Mouse (Mus musculus) layer of hippocampus, adult 9-11 months (tissue): ENCODE results near the gene Lgi4.
A peak's percentile ranks its signal among the peaks of the same experiment; 100 is the strongest.

Experiments used
- DNase-seq: peaks from one replicate; pipeline ENCODE4 v3.0.0; 2022

Lgi4 gene

DNA sequence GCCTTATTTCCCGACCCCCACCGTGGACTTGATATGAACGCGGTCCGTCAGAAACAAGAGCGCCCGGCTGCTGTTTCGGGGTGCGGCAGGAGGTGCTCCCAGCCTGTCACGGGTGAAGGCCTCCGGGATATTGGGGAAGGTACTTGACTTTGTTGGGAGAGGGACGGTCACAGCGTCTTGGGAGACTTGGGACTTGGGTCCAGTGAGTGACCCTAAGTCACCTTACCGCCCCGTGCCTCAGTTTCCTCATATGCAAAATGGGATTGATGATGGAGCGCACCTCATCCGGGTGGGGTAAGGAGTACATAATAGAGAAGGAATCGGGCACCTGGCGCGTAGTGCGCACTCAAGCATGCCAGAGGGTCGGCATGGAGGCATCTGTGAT lies 6.9 kb upstream of the Lgi4 start:
- DNase-seq: no peak

DNA sequence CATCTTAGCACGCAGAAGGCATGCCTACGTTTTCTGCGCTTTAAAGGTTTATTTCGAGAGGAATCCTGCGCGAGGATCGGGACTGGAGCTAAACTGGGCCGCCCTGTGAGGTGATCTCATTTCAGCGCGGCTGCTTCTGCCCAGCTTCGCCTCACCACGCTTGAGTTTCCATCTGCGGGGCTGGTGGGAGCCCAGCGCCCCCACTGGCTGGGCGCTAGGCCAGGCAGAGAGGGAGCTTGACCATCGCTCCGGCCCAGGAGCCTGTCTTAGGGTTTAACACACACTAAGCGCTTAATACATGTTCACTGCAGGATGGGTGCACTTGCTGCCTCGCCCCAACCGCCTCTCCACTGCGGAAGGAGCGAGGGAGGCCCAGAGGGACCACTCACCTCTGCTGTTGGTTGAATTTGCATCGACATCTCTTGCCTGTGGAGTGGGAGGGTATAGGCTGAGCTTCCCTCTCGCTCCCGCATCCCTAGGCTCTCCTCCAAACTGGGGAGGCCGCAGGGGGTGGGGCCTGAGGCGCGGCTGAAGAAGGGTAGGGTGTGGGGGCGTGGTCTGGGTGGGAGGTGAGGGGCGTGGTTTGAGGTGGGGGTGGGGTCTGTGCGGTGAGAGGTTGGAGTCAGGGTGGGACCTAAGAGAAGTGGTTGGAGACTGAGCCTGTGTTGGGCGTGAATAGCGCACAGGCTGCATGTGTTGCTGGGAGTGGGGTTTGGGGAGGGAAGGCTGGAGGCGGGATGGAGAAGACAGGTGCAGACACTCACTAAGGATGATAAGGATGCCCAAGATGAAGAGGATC lies 6.3 kb upstream of the Lgi4 start:
- peak; percentile 60 for DNase-seq

DNA sequence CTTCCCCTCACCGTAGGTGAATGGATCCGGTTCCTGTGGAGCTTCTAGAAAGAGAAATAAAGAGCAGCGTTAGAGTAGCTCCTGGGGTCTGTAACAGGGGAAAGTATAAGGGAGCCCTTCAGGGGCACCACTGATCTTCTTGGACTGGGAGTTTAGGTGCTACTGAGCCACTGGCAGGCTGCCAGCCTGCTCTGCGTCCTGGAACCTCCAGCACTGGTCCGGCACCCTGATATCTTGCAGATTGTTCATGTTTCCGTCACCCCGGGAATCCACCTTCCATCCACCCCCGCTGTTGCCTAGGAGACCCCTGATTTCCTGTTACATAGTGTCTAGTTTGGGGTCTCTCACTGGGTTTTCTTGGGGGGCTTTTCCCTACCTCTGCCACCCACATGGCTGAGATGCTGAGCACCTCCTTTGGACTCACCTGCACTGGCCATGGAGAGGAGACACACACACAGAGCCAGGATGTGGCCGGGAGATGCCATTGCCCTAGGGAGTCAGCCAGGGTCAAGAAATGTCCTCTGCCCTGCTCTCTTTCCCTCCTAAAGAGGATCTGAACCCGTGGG lies 5.2 kb upstream of the Lgi4 start:
- DNase-seq: no peak

DNA sequence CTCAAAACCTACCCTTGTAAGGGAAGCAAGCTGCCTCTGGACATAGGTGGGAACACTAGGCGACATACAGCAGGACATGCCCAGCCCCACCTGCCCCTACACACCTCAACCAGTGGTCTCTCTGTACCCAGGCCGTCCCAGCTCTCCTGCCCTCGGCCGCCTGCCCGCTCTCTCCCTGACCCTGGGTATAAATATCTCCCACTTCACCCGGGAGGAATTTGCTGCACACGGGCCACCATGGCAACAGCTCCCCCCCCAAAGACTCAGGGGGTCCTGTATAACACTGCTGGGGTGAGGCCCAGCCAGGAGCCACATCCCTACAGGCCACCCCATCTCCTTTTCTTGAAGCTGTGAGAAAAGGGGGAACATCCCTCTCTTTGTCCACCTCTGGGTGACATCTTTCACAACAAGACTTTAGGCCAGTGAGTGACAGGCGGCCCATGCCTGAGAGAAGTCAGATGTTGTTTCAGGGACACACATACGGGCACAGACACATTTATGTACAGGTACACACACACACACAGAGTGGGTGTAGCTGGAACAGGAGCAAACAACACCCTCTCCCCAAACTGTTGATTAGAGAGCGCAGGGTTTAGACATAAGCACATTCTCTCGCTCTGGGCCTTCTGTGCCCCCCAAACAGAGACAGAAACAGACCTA lies 4.4 kb upstream of the Lgi4 start:
- DNase-seq: no peak

DNA sequence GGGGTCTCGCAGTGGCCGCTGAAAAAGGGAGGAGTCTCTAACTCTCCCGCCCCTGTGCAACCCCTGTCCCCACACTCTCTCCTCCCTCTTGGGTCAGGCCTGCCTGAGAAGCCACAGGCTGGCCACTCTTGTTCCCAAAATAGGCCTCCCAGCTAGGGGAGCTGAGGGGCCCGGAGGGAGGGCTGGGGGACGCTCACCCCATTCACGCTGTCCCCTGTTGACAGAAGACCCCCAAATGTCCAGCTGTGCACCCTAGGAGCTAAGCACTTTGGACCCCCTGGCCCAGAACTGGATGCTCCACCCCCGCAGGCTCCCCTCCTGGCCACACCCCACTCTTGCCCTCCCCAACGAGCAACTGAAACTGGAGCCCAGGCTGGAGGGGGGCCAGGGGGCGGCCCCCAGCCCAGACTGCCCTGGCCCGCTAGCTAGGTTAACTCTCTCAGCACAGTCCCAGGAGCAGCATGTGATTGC lies 3.8 kb upstream of the Lgi4 start:
- DNase-seq: no peak

DNA sequence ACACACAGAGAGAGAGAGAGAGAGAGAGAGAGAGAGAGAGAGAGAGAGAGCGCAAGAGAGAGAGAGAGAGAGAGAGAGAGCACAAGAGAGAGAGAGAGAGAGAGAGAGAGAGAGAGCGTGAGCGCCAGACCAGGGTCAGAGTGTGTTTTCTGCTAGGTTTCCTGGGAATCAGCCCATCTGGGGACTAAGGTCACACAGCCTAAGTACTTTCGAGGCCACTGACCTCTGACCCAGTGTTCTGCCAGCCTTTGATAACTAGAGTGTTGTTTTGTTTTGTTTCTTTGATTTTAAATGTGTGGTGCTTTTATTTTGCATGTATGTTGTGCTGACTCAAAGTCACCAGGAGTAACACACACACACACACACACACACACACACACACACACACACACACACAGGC lies 3.3 kb upstream of the Lgi4 start:
- no peak for DNase-seq

DNA sequence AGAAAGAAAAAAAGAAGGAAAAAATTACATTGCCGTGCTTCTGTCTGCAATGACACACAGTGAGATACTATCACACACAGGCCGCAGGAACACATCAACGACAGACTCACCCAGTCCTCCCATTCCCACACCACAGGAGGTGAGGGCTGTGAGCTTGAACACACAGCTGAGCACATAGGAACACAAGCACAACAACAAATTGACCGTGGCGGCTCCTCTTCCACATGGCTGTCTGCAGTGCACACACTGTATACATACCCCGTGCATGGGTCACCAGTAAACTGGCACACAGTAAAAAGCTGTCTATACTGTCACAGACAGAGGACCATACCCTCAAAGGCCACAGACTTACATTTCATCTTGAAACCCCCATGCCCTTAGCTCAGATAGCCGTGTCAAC lies 2.7 kb upstream of the Lgi4 start:
- DNase-seq: no peak

DNA sequence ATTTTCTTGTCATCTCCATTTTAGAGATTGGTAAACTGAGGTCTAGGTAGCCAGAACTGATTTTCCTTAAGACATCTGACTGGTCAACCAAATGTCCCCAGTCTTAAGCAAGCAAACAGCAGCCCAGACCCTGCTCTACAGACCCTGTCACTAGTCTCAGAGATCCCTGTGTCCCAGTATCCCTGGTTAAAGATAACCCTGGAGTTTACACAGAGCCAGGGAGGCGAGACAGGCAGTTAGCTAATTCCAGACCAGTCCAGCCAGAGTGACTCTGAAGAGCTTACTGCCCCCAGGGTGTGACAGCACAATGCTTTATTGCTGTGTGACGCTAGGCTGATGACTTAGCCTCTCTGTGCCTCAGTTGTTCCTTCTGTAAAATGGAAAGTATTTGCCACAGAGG lies 2.1 kb upstream of the Lgi4 start, which contains the start of gene Fxyd1:
Gene Fxyd1, minus strand, starts transcription at position 129 of the 400 bp plus-strand sequence.
- DNase-seq: no peak

DNA sequence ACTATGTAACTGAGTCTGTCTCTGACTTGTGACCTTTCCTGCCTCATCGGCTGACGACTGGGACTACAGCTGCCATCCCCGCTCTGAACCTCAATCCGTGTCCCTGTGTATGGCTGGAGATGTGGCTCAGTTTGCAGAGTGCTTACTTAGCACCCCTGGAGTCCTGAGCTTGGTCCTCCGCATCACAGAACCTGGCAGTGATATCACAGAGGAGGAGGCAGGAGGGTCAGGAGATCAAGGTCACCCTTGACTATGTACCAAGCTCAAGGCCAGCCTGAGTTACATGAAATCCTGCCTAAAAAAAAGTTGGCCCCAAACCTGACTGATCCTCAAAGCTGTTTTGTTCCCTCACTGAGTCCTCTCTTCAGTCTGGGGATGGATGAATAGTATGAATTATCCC lies 1.4 kb upstream of the Lgi4 start:
- no peak for DNase-seq

DNA sequence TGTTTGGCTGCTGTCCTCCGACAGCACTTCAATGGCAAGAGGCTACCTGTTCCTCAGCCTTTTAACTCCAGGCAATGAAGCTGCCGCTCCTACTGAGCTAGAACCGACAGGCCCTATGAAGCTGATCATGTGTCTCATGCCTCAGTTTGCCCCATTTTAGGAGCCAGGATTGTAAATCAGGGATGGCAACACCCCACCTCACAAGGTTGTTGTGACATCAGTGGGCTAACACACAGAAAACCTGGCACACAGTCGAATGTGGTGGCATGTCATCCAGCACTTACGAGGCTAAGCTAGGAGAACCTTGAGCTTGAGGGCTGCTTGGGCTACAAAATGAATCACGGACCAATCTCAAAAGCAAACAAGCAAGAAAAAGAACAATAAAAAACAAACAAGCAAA lies 931 bp upstream of the Lgi4 start:
- DNase-seq: no peak

DNA sequence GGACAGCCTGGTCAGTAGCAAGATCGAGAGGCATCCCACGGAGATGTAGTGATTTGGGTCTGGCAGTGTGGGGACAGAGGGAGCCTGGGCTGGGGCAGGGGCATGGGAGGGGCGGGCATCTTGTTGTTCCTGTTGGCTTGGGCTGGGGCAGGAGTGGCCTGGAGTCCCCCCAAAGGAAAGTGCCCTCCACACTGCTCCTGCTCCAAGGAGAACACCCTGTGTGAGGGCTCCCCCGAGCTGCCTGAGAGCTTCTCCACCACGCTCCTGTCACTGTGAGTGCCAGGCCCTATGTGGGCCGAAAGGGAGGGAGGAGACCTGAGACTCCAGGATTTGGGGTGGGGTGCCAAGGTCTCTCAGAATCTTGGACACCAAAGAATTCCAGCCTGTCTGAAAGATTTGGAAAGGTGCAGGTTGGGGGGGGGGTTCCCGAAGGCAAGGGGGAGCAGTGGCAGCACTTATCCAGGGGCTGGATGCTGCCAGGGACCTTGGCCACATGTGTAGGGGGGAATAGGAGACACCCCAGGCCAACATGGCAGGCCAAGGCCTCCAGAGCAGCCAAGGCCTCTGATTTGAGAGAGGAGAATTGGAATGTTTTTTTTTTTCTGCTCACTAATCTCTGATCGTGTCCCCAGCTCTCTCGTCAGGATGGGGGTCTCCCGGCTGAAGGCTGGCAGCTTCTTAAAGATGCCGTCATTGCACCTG lies 928 bp downstream of the Lgi4 start:
- DNase-seq: no peak

DNA sequence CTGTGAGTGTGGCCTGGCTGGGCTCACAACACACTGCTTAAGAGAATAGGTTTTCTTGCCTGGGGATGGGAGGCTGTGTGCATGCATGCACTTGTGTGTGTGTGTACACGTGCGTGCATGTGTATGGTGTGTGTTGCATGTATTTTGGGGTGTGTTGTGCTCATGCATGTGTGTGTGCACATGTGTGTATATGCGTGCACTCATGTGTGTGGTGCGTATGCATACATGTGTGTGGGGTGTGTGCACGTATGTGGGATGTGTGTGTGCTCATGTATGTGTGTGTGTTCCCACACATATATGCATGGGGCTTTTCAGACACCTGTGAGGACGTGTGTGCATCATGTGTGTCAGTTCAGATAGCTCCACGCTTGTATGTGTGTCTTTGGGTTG lies 1.5 kb downstream of the Lgi4 start:
- DNase-seq: no peak

DNA sequence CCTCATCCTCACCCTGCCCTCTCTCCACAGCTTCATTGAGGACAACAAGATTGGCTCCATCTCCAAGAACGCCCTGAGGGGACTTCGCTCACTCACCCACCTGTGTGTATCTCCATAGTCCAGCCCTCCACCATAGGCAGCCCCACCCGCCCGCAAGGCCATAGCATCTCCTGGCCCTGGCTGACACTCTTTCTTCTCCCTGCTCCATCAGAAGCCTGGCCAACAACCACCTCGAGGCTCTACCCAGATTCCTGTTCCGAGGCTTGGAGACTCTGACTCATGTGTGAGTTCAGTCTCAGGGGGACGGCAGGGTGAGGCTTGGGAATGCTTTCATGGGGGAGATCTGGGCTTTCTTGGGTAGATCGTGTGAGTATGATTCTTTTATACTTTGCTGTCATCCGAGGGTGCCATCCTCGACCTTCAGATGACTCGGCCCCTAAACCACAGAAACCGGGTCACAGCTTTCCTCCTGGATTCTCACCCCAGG lies 4.0 kb downstream of the Lgi4 start:
- no peak for DNase-seq

DNA sequence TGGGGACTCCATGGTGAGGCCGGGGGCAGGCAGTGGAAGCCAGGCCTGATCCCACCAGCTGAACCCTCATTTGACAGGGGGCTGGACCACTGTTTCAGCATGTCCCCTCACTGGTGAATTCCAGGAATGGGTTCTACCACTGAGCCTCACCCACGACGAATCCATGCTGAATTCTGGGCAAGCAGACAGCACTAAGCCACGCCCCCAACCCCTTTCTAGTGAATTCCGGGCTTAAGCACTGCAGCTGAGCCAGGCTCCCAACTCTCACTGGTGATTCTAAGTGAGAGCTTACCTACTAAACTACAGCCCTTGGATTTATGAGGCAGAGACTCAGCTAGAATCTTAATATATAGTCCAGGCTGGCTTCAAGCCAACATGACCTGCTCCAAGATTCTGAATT lies 8.7 kb downstream of the Lgi4 start:
- no peak for DNase-seq

DNA sequence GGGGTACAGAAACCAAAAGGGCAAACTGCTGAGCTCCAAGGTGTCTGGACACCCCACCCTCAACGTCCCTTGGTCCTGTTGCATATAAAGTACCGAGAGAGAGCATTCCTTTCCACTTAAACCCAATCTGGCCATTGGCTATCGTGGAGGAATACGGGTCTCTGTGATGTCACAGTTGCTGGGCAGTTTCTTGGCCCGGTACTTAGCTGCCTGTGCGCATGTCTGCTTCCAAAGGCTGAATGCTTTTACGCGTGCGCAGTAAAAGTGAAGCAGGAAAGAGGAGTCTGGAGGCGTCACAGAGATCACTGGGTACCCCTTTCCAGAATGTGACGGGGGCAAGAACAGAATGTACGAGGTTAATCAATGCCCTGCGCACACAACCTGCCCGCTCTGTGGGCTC lies 10.3 kb downstream of the Lgi4 start:
- no peak for DNase-seq

DNA sequence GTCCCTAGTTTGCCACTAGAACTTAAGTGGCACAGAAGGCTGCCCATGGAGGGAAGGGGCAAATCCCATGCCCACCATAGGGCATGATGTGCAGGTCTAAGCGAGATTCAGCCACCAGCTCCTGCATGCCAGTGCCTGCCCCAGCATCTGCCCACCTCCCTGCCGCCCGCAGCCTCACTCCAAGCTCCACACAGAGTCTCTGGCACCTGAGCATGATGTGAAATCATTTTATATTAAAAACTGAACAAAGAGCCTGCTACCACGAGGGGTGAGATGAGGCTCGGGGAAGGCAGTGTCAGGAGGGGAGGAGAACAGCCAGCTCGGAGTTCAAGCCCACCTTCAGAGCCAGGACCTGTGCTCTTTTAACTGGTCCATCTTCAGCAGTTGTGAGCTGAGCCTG lies 11.2 kb downstream of the Lgi4 start:
- DNase-seq: no peak

DNA sequence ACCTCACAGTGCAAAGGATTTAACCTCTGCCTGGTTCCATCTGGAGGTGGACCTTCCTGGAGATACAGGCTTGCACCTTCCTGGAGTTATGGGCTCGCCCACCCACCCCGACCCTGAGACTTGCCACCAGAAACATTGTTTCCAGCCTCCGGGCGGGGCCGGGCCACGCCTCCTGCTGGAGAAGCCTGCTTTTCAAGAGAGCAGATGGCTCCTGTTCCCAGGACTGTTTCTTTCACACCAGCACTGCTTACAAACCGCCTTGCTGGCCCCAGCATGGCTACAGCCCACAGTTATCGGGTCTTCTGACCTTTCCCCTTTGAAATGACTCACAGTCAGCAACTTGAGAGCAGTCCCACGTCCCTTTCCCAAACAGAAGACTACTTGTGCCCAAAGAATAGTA lies 13.2 kb downstream of the Lgi4 start:
- DNase-seq: no peak

DNA sequence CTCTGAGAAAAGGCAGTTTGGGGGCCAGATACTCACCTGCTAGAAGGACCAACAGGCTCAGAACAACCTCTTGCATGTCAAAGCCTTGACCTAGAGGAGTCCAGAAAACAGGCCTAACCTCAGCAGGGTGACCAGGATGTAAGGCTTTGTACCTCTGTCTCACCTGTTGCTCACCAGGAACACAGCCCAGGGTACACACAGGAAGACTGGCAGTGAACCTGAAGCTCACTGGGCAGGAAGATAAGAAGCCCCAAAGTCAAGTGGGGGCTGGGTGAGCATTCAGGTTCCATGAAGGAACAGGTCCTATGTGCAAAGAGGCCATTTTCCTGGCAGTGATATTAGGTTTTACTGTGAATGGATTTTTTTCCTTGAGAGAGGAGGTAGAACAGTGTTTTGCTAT lies 14.4 kb downstream of the Lgi4 start:
- DNase-seq: no peak

DNA sequence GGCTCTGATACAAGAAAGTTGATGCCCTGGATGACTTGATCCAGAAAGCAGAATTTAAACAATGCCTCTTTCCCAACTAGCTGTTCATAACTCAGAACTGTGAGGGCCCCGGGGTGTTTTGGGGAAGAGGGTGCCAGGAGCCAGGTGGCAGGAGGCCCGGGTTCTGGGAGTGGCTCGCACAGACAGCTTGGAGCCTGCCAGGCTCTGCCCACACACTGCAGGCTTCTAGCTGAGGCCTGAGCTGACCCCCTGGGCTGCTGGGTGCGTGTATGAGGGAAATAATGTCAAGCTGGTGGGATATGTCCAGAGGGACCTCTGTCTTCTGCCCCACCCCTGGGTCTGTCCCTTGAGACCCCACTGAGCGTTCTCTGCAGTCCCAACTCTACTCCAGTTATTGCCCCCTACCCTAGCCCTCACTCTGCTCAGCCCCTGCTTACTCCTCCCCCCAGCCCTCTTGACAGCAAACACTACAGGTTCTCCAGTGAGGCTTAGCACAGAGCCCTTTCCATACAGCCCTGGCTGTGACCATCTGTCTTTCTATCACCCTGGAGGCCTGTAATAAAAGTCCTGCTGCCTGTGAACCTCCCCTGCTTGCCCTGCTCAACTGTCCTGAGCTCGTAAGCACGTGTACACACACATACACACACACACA lies 15.0 kb downstream of the Lgi4 start:
- DNase-seq: no peak

DNA sequence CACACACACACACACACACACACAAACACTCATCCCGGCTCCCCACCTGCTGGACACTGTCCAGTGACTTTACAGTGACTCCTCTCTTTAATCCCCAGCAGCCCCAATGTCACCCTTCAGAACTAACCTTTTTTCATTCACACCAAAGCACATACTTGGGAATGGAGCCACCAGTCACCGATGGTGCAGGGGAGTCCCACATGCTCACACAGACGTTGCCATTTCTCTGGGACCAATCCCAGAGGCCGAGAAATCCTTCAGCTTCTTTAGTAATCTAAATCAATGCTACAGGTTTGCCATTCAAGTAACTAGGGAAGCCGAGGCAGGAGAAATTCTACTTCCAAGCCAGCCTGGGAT lies 15.5 kb downstream of the Lgi4 start:
- DNase-seq: peak; percentile 62

DNA sequence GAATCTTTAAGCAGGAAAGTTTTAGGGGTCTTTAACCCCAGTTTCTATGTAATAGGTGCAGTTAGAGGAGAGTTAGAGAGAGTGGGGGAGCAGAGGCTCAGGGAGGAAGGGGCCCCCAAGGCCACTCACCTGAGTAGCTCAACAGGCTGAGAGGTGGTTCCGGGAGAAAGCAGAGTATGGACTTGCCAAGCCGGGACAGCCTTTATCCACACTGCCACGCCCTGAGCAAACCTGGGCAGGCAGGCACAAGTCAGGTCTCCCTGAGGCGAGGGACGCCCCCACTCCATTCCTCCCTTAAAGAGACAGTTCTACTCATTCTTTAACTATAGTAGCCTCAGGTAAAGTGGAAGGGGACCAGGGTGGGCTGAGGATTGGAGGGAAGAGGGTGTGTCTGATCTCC lies 17.4 kb downstream of the Lgi4 start, which contains the start of gene Fxyd3:
Gene Fxyd3, minus strand, starts transcription at position 213 of the 400 bp plus-strand sequence.
- DNase-seq: no peak

DNA sequence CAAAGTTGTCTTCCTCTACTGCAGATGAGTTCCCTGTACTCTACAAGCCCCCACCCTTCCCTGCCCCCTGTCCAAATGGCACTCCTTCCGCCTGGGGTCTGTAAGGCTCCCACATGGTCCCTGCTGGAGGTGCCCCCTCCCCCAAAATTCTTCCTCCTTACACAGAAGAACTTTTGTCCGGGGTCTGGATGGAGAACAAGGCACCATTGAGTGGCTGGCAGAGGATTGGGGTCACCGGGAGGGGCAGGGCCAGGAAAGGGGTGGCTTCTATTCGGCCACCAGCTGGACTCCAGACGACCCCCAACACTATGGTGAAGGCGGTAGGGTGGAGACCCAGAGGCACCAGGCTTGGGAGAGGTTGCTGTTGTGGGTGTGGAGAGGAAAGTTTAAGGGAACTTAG lies 18.3 kb downstream of the Lgi4 start:
- DNase-seq: peak; percentile 73

DNA sequence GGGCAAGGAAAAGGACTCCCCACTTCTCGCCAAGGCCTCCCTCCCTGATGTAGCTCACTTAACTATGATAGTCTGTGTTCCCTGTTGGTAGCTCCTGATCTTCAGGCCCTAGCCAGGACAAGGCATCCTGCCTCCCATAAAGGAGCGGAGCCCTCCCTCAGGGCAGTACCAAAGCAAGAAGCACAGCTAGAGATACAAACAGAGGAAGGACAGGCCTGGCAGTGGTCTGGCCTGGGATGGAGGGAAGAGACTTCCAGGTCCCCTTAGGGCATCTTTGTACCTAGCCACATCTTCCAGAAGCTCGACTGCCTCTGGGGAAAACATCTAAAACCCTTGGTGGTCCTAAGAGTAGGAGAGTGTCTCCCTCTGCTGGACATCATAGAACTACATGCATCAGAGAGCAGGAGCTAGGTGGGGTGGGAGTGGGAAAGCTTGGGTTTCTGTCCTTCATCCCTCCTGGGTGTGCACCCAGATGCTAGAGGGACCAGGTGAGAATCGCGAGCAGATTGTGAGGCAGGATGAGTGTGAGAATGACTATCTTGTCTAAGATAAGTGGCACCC lies 18.8 kb downstream of the Lgi4 start:
- DNase-seq: peak; percentile 68
